Mouse (Mus musculus): ENCODE data around the gene Gabpa.

- TF ChIP-seq CTCF (IDR thresholded peaks at IDR 0.05; ENCODE audit: low read depth, low read length) (no peak), POLR2AphosphoS5 (IDR thresholded peaks at IDR 0.05; ENCODE audit: insufficient replicate concordance, low read depth, low read length) (no peak), GATA1 (IDR thresholded peaks at IDR 0.05; ENCODE audit: borderline replicate concordance, low read length) (no peak), TAL1 (conservative IDR thresholded peaks at IDR 0.05; ENCODE audit: low read depth, low read length) (no peak), GATA2 (IDR thresholded peaks at IDR 0.05; ENCODE audit: borderline replicate concordance, low read depth, low read length) (no peak)
These were observed 28.6 kb upstream of the Gabpa start for GRCm38 (mm10) chr16:84806175-84806574.
